Mouse (Mus musculus) forebrain, embryonic 13.5 days (tissue): Measurements from ENCODE around the gene Slc6a4. TPM values are rescaled to one million over a fixed set of nuclear protein-coding genes. Genes with fewer than 3 reads are reported as not detected.

Experiments used
- ATAC-seq: fragments of 200-750 bp; cut with Nextera tagmentation; 2 replicates; pipeline ENCODE4 v1.8.0; 2017
- H3K27ac ChIP-seq: fragments of 300-500 bp; sonication (generic); 2 replicates; pipeline ENCODE4 v1.5.1; 2015; ENCODE audit warnings: inconsistent platforms, mild to moderate bottlenecking, moderate library complexity
- H3K27me3 ChIP-seq: fragments of 300-500 bp; sonication (generic); 2 replicates; pipeline ENCODE4 v1.6.1; 2015; ENCODE audit warnings: mild to moderate bottlenecking, inconsistent platforms
- H3K36me3 ChIP-seq: fragments of 300-500 bp; sonication (generic); 2 replicates; pipeline ENCODE4 v1.6.1; 2015; ENCODE audit warnings: mild to moderate bottlenecking, inconsistent platforms; ENCODE audit not compliant: poor library complexity, severe bottlenecking
- H3K4me1 ChIP-seq: fragments of 300-500 bp; sonication (generic); 2 replicates; pipeline ENCODE4 v1.6.1; 2015; ENCODE audit warnings: inconsistent platforms
- H3K4me2 ChIP-seq: fragments of 300-500 bp; sonication (generic); 2 replicates; pipeline ENCODE4 v1.6.1; 2015; ENCODE audit warnings: inconsistent platforms, mild to moderate bottlenecking, moderate library complexity
- H3K4me3 ChIP-seq: fragments of 300-500 bp; sonication (generic); 2 replicates; pipeline ENCODE4 v1.5.1; 2015; ENCODE audit warnings: mild to moderate bottlenecking, inconsistent platforms
- H3K9ac ChIP-seq: fragments of 300-500 bp; sonication (generic); 2 replicates; pipeline ENCODE4 v1.6.1; 2015; ENCODE audit warnings: mild to moderate bottlenecking, inconsistent platforms
- H3K9me3 ChIP-seq: fragments of 300-500 bp; sonication (generic); replicated peaks from 2 replicates; pipeline ENCODE4 v1.6.1; 2016; ENCODE audit warnings: inconsistent platforms
- WGBS: fragments of 180-500 bp; shearing (Covaris S2); methylation state at CpG from one replicate; pipeline ENCODE4 v1.1.7; 2015; 5-methylcytosine and 5-hydroxymethylcytosine counted together
- polyA plus RNA-seq: library from polyadenylated mRNA; unstranded; fragments of >200 nt; fragmentation: Nextera tagmentation; extraction: Ambion mirVana; gene quantifications from 2 replicates; pipeline ENCODE4 v1.2.1, GENCODE M21; 2015

Slc6a4 gene
- polyA plus RNA-seq, result 0.14 and 0.44 TPM in 2 replicates

DNA sequence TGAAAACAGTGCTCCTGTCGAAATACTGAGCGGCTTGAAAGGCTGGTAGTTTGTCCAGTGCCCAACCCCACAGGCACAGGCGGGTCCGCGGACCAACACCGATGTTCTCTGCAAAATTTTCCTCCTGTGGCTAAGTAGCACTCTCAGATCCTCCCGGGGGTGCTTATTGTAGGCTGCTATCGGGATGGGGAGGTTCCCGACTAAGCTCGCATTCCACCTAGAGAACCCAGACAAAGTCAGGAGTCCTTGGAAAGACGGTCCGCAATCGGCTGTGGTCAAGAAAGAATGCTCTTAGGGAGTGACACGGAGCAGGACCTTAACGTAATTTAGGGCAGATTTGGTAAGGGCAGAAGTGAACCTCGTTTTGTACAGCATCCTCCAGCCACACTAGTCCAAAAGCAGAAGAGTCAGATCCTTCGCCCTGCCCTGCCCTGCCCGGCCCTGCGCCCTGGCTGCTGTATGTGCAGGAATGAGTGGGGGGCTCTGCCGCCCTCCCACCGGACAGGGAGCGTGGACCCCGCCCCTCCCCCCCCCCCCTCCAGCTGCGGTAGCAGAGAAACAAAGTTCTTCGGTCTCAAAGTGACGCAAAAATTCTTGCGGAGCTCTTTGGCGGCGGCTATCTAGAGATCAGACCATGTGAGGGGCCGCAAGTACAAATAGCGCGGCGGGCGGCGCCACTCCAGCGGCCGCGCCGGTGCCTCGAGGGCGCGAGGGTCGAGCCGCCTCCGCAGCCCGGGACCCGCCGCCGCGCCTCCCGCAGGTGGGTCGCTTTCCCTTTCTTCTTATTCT is at the start of gene Slc6a4:
Gene Slc6a4 (plus strand): TSS at position 688 of the 789 bp plus-strand sequence.
- H3K27ac ChIP-seq, result no peak within 1 kb of the TSS
- under 1% methylated on average over 44 of the region's 52 CpGs for WGBS
- H3K4me3 ChIP-seq, result peak within 1 kb of the TSS; percentile 46
- peak within 1 kb of the TSS; percentile 49 for H3K9ac ChIP-seq
- ATAC-seq, result no peak
- no peaks in the 10 kb centered on the region for H3K9me3 ChIP-seq
- peaks cover 19% of the 10 kb centered on the region for H3K4me1 ChIP-seq
- H3K27me3 ChIP-seq, result peaks cover 66% of the 10 kb centered on the region
- H3K36me3 ChIP-seq, result no peaks in the 10 kb centered on the region
- peak within 1 kb of the TSS; percentile 80 for H3K4me2 ChIP-seq

DNA sequence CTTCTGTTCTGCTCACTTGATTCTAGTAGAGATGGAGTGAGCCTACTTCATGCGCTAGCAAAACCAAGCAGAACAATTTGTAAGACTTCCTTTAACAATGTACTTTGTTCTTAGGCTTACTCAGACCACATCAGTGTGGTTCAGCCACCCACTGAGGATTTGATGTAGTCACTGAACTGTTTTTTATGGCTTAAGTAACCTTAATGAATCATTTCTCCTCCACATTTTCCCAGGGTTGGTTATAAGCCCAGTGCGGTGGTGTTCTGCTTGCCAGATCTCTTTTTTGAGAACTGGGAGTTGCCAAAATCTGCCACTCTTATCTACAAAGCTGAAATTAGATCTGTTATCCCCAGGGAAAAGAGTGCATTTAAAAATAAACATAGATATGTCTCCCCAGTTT is 44.9 kb upstream of the Slc6a4 start:
- ATAC-seq, result no peak
- no peaks in the 10 kb centered on the region for H3K4me1 ChIP-seq

DNA sequence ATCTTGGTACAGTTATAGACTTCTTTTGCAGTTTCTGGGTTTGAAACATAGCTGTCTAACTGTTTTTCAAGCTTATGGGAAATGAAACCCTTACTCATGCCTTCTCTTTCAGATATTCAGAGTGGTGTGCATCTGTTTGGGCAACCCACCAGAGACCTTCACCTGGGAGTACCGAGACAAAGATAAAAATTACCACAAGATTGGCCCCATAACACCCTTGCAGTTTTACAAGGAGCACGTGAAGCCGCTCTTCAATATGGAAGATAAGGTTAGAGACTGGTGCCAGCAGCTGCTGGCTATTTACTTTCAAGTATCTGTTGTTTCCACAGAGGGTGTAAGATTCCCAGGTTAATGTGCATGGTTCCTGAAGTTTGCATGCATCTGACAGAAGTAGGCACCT is 32.7 kb upstream of the Slc6a4 start:
- H3K4me3 ChIP-seq, result no peak overlapping the region
- 95% methylated on average over 3 of the region's 3 CpGs for WGBS
- no peaks in the 10 kb centered on the region for H3K27me3 ChIP-seq
- no peaks in the 10 kb centered on the region for H3K9me3 ChIP-seq
- no peak for ATAC-seq
- H3K36me3 ChIP-seq, result peaks cover 90% of the 10 kb centered on the region
- H3K4me1 ChIP-seq, result no peaks in the 10 kb centered on the region
- H3K9ac ChIP-seq, result no peak overlapping the region
- no peak overlapping the region for H3K27ac ChIP-seq
- H3K4me2 ChIP-seq, result no peak overlapping the region

More for the DNA sequence above, 44.9 kb upstream of the Slc6a4 start:
- no peak overlapping the region for H3K27ac ChIP-seq
- H3K9me3 ChIP-seq, result no peaks in the 10 kb centered on the region
- H3K9ac ChIP-seq, result no peak overlapping the region
- no peak overlapping the region for H3K4me3 ChIP-seq
- WGBS, result 92% methylated on average over 2 of the region's 2 CpGs
- no peaks in the 10 kb centered on the region for H3K27me3 ChIP-seq
- H3K36me3 ChIP-seq, result peaks cover 80% of the 10 kb centered on the region
- no peak overlapping the region for H3K4me2 ChIP-seq

DNA sequence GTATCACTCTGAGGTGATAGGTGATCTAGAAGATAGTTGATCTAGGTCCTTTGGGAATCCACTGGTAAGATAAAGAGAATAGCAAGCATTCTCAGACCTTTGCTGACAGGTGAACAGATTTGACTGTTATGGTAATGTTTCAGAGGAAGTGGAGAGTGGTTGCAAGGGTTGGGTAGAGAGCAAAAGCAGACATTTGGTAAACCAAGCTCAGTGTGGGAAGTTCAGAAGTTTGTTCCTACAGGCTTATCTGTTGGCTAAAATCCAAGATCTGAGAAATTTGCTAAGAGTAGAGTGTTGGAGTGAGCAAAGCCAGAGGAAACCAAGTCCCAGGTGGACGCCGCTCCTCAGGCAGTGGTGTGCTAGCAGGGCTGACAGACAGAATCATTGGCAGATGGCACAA is 28.1 kb upstream of the Slc6a4 start:
- no peak overlapping the region for H3K9ac ChIP-seq
- no peak for ATAC-seq
- WGBS, result 94% methylated on average over 2 of the region's 2 CpGs
- no peak overlapping the region for H3K27ac ChIP-seq
- no peaks in the 10 kb centered on the region for H3K4me1 ChIP-seq
- H3K4me3 ChIP-seq, result no peak overlapping the region
- no peak overlapping the region for H3K4me2 ChIP-seq
- H3K36me3 ChIP-seq, result peaks cover 92% of the 10 kb centered on the region
- H3K9me3 ChIP-seq, result no peaks in the 10 kb centered on the region
- no peaks in the 10 kb centered on the region for H3K27me3 ChIP-seq

DNA sequence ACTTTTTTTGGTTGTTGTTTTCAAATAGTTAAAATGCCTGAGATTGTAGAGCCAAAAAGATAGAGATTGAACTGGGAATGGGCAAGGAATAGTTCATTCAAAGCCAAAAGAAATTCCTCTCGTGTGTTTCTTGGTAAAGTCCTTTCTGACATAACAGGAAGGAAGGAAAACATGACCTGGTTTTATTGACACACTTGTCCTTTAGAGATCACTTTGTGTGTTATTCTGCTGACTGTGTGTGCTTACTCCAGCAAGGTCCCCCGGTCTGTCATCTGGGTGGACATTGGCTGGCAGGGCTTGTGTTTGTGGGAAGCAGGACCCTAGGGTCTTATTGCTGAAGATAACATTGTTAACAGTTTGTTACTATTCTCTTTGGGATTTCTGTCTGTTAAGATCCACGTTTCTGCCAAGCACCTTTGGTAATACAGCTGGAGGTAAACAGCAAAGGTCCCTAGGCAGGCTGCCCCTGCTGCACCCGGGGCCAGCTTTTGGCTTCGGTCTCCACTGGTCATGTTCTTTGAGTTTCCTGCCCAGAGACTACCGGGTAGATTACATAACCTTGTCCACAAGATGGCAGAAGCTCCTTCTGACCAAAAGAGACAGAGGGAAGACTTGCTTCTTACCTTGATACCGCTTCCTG is 23.6 kb upstream of the Slc6a4 start:
- Histone ChIP-seq H3K27me3 (no peaks in the 10 kb centered on the region), H3K4me2 (no peak overlapping the region), H3K36me3 (peaks cover 86% of the 10 kb centered on the region), H3K9me3 (no peaks in the 10 kb centered on the region), H3K27ac (no peak overlapping the region), H3K9ac (no peak overlapping the region), H3K4me1 (no peaks in the 10 kb centered on the region), H3K4me3 (no peak overlapping the region)
- 90% methylated on average over 7 of the region's 7 CpGs for WGBS
- ATAC-seq, result no peak

DNA sequence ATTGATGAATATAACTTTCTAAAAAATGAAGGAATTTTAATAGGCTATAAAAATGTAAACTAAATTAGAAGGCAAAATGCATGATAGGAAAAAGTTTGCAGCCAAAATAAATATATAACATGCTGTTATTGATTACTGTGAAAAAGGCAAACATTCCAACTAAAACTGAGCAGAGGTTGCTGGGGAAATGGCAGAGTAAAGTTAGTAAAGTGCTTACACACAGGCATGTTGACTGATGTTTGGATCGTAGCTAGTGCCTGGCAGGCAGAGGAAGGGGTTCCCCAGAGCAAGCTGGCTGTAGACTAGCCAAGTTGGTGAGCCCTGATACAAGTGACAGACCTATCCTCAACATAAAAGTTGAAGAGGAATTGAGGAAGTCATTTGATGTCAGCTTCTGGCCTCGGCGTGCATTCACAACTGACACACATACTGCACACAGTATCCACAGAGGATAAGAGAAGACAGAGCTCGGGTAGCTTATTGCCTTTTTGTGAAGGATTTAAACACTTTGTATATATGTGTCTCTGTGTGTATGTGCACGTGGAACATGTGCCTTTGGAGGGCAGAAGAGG is 16.7 kb upstream of the Slc6a4 start:
- no peak overlapping the region for H3K9ac ChIP-seq
- 95% methylated on average over 5 of the region's 5 CpGs for WGBS
- H3K4me2 ChIP-seq, result no peak overlapping the region
- ATAC-seq, result no peak
- peaks cover 55% of the 10 kb centered on the region for H3K36me3 ChIP-seq
- no peak overlapping the region for H3K27ac ChIP-seq
- H3K4me1 ChIP-seq, result no peaks in the 10 kb centered on the region
- no peaks in the 10 kb centered on the region for H3K27me3 ChIP-seq
- no peak overlapping the region for H3K4me3 ChIP-seq
- no peaks in the 10 kb centered on the region for H3K9me3 ChIP-seq

DNA sequence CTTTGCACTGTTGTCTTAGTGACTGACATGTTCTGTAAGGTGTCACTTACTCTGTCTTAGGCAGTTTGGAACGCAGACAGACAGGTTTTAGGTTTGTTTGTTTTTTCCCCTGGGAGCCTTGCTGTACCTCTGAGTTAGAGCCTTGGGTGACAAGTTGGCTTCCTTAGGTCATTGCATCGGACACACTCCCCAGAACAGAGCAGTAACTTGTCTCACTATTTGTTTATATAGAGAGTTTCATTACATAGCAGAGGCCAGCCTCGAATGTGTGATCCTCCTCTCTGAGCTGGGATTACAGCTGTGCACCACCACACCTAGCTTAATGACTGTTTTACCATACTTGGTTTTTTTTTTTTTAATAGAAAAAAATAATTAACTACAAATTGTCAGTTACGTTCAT is 16.0 kb upstream of the Slc6a4 start:
- 95% methylated on average over 4 of the region's 4 CpGs for WGBS
- ATAC-seq, result no peak
- peaks cover 61% of the 10 kb centered on the region for H3K36me3 ChIP-seq

DNA sequence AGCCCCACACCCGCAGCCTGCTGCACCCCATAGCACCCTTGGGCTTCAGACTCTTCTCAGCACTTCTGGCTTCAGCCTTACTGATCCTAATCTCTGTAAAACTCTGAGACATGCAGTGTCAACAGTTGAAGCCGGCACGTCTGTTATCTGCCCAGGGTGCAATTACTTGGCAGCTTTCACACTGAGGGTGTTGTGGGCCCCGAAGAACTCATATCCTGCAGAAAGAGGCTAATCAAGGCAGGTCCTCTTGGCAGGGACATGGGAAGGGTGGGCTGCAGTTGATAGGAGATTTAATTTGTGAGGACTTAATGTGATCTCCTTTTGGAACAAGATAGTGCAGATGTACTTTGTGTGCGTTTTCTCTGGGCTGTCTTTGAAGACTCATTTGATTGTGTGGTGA is 14.8 kb upstream of the Slc6a4 start:
- ATAC-seq, result no peak
- H3K4me2 ChIP-seq, result no peak overlapping the region
- H3K4me3 ChIP-seq, result no peak overlapping the region
- no peak overlapping the region for H3K27ac ChIP-seq
- peaks cover 61% of the 10 kb centered on the region for H3K36me3 ChIP-seq
- 90% methylated on average over 5 of the region's 5 CpGs for WGBS
- no peaks in the 10 kb centered on the region for H3K27me3 ChIP-seq
- H3K9me3 ChIP-seq, result no peaks in the 10 kb centered on the region
- no peaks in the 10 kb centered on the region for H3K4me1 ChIP-seq
- no peak overlapping the region for H3K9ac ChIP-seq

More for the DNA sequence above, 16.0 kb upstream of the Slc6a4 start:
- Histone ChIP-seq H3K4me1 (no peaks in the 10 kb centered on the region), H3K27me3 (no peaks in the 10 kb centered on the region), H3K4me3 (no peak overlapping the region), H3K4me2 (no peak overlapping the region), H3K9ac (no peak overlapping the region), H3K9me3 (no peaks in the 10 kb centered on the region), H3K27ac (no peak overlapping the region)

DNA sequence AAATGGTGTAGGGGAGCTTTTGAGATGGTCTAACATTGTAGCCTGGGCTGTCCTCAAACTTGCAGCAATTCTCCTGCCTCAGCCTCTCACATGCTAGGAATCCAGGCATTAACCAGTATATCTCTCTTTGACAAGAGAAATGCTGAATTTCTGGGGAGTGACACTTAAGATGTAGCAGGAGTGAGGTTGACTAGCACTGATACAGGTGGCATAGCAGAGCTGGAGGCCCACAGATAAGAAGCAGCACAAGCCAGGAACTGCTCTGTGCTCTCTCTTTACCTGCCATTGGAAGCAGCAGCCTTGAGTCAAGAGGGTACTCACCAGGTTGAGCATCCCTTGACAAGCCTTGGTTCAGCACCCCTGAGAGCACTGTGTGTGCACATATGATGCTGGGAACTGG is 14.2 kb upstream of the Slc6a4 start:
- no peaks in the 10 kb centered on the region for H3K9me3 ChIP-seq
- no peaks in the 10 kb centered on the region for H3K27me3 ChIP-seq
- H3K4me1 ChIP-seq, result no peaks in the 10 kb centered on the region
- H3K4me2 ChIP-seq, result no peak overlapping the region
- no peak overlapping the region for H3K4me3 ChIP-seq
- H3K27ac ChIP-seq, result no peak overlapping the region
- no peak overlapping the region for H3K9ac ChIP-seq
- ATAC-seq, result no peak
- H3K36me3 ChIP-seq, result peaks cover 61% of the 10 kb centered on the region

DNA sequence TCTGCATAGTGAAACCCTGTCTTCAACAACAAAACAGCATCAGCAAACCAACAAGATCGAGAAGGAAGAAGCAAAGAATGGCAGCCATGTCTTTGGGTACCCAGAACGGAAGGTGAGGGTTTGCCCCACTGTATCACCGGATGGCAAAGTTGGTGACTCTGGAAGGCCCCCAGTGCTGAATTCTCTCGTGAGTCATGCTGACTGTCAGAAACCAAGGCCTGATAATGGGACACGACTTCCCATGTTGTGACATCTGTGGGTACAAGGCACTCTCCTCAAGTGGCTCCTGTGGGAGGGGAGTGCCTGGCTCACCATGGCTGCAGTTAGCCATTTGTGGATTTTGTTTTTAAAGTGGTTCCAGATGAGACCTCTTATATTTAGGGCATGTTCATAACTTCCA is 7.6 kb upstream of the Slc6a4 start:
- Histone ChIP-seq H3K4me2 (no peak overlapping the region), H3K4me1 (no peaks in the 10 kb centered on the region), H3K27ac (no peak overlapping the region), H3K9ac (no peak overlapping the region), H3K4me3 (no peak overlapping the region), H3K27me3 (peaks cover 7% of the 10 kb centered on the region), H3K9me3 (no peaks in the 10 kb centered on the region), H3K36me3 (peaks cover 40% of the 10 kb centered on the region)
- ATAC-seq, result no peak
- WGBS, result 74% methylated on average over 5 of the region's 5 CpGs

DNA sequence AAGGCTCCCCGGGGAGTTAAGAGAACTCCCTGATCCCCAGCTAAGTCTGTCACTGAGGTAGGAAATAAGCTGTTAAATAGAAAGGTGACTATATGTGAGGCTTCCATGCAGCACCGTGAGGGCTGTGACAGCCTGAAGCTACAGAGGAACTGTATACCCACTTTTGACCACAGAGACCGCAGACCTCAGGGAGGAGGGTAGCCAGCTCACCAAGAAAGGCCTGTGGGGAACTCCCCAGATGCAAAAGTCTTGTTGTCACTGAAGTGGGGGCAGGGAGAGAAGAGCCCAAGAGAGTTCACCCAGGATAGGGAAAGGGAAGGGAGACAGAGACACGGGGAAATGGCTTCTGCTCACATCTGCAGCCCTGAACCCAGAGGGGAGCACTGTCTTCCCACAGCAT is 5.5 kb upstream of the Slc6a4 start:
- no peak for ATAC-seq
- H3K27ac ChIP-seq, result no peak overlapping the region

DNA sequence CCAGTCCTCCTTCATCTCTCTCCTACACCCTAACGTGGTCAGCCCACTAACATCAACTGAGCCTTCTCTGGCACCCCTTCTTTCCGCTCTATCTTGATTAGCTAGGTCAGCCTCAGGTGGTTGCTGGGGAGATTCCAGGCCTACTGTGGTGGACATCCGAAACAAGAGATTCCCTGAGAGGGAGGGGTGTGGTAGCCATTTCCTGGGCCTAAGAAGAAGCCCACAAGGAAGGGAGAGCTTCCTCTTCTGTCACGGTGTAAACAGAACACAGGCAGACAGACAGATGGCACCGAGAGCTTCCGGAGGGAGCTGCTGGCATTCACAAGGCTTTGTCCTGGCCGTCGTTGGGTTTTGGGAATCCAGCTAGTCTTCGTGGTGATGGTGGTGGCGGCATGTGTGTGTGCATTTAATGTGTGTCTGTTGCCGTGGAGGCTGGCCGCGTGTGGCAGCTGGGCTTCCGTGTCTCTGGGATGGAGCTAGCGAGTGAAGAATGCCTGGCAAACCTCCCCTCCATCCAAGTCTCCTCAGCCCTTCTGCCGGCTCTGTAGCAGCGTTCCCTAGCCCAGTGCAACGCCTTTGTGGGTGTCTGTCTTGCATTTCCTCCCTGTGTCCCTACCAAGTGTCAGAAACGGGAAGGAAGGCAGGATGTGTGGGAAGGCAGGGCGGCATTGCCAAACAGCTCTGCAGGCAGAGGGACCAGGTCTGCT is 2.3 kb upstream of the Slc6a4 start:
- Histone ChIP-seq H3K27me3 (peaks cover 57% of the 10 kb centered on the region), H3K27ac (no peak overlapping the region), H3K4me2 (no peak overlapping the region), H3K36me3 (0 out of 2 replicates have a peak, but pooled peaks cover under 1% of the 10 kb centered on the region), H3K9ac (no peak overlapping the region; the same call in 1 of the 2 replicates), H3K4me3 (no peak overlapping the region), H3K9me3 (no peaks in the 10 kb centered on the region), H3K4me1 (peaks cover 19% of the 10 kb centered on the region)
- no peak for ATAC-seq
- WGBS, result 66% methylated on average over 20 of the region's 20 CpGs

More for the DNA sequence above, 5.5 kb upstream of the Slc6a4 start:
- H3K9ac ChIP-seq, result no peak overlapping the region
- 34% methylated on average over 4 of the region's 4 CpGs for WGBS
- H3K36me3 ChIP-seq, result peaks cover 19% of the 10 kb centered on the region
- no peak overlapping the region for H3K4me3 ChIP-seq
- no peak overlapping the region for H3K4me2 ChIP-seq
- H3K27me3 ChIP-seq, result peaks cover 26% of the 10 kb centered on the region
- H3K4me1 ChIP-seq, result peaks cover 8% of the 10 kb centered on the region
- no peaks in the 10 kb centered on the region for H3K9me3 ChIP-seq
